Mouse (Mus musculus) layer of hippocampus, adult 8-10 months (tissue): ENCODE measurements at regions not wholly inside any gene's neighbourhood (a gene's known extent, or its start where the extent isn't known, plus 50 kb on each side); places are given as distances from the start of the nearest gene placed in this dataset.
A peak's percentile ranks its signal among the peaks of the same experiment; 100 is the strongest.

ENCODE experiments used
- DNase-seq, 2 experiments: peaks; one replicate each; pipeline ENCODE4 v3.0.0; 2022; ENCODE audit warnings: low spot score in 2 of 2

- no peak for DNase-seq
Observed at GRCm38 (mm10) chr7:129441085-129441617, 150.5 kb upstream of the Wdr11 start.

GRCm38 (mm10) chr7:129469496-129469895, 122.2 kb upstream of the Wdr11 start:
- DNase-seq, result no peak

GRCm38 (mm10) chr7:129483736-129484135, 107.9 kb upstream of the Wdr11 start:
- DNase-seq, result peak; percentile 33 to 39

GRCm38 (mm10) chr7:129506894-129507293, 84.8 kb upstream of the Wdr11 start:
- DNase-seq, result no peak

GRCm38 (mm10) chr7:129509631-129510132, 82.0 kb upstream of the Wdr11 start:
- no peak for DNase-seq

- no peak for DNase-seq
Observed at GRCm38 (mm10) chr7:129514619-129515018, 77.0 kb upstream of the Wdr11 start.

- DNase-seq, result no peak
Observed at GRCm38 (mm10) chr7:129524369-129524915, 67.2 kb upstream of the Wdr11 start.

- DNase-seq, result no peak
Observed at GRCm38 (mm10) chr7:129525985-129526384, 65.7 kb upstream of the Wdr11 start.

- no peak for DNase-seq
Observed at GRCm38 (mm10) chr7:129528263-129528662, 63.4 kb upstream of the Wdr11 start.

GRCm38 (mm10) chr7:129533366-129533905, 58.2 kb upstream of the Wdr11 start:
- DNase-seq, result peak in 1 of 2 experiments; percentile 17
